Mouse (Mus musculus) cortical plate, adult 2 months (tissue): ENCODE results near the gene Gpr152.

Source experiments
- CTCF ChIP-seq: fragments of 200-500 bp; IDR thresholded peaks from 2 replicates; pipeline ENCODE4 v1.5.1; 2011; ENCODE audit warnings: mild to moderate bottlenecking, control low read depth, low read length; ENCODE audit not compliant: insufficient read depth; ENCODE audit errors: extremely low read depth
- POLR2A ChIP-seq: fragments of 200-500 bp; IDR thresholded peaks from 2 replicates; pipeline ENCODE4 v1.6.1; 2011; ENCODE audit warnings: mild to moderate bottlenecking, low read length, control low read depth; ENCODE audit not compliant: insufficient read depth; ENCODE audit errors: extremely low read depth

GRCm38 (mm10) chr19:4151488-4151860, 11.9 kb downstream of the Gpr152 start:
- TF ChIP-seq CTCF (no peak), POLR2A (no peak)
